Mouse (Mus musculus) stomach, embryonic 16.5 days (tissue): ENCODE measurements around the gene Crat. TPM values are rescaled to one million over a fixed set of nuclear protein-coding genes. Genes with fewer than 3 reads are reported as not detected.

Experiments
- ATAC-seq: fragments of 200-750 bp; cut with Nextera tagmentation; 2 replicates; pipeline ENCODE4 v1.8.0; 2017; ENCODE audit warnings: moderate number of reproducible peaks, moderate TSS enrichment; ENCODE audit not compliant: insufficient read depth, low FRiP score
- H3K27ac ChIP-seq: fragments of 300-500 bp; sonication (generic); 2 replicates; pipeline ENCODE4 v1.5.1; 2014; ENCODE audit warnings: low read length
- H3K27me3 ChIP-seq: fragments of 300-500 bp; sonication (generic); 2 replicates; pipeline ENCODE4 v1.6.1; 2014; ENCODE audit warnings: low read length, control low read depth, mixed read lengths; ENCODE audit not compliant: control insufficient read depth, insufficient read depth
- H3K36me3 ChIP-seq: fragments of 300-500 bp; sonication (generic); 2 replicates; pipeline ENCODE4 v1.6.1; 2014; ENCODE audit warnings: low read length; ENCODE audit not compliant: control insufficient read depth, insufficient read depth
- H3K4me1 ChIP-seq: fragments of 300-500 bp; sonication (generic); 2 replicates; pipeline ENCODE4 v1.6.1; 2014; ENCODE audit warnings: low read length, control low read depth, mixed read lengths; ENCODE audit not compliant: control insufficient read depth, insufficient read depth
- H3K4me2 ChIP-seq: fragments of 300-500 bp; sonication (generic); 2 replicates; pipeline ENCODE4 v1.6.1; 2014; ENCODE audit warnings: low read depth, low read length, mixed read lengths
- H3K4me3 ChIP-seq: fragments of 300-500 bp; sonication (generic); replicated peaks from 2 replicates; pipeline ENCODE4 v1.5.1; 2014; ENCODE audit warnings: mild to moderate bottlenecking, low read length
- H3K9ac ChIP-seq: fragments of 300-500 bp; sonication (generic); 2 replicates; pipeline ENCODE4 v1.6.1; 2014; ENCODE audit warnings: low read length
- H3K9me3 ChIP-seq: fragments of 300-500 bp; sonication (generic); replicated peaks from 2 replicates; pipeline ENCODE4 v1.6.1; 2016; ENCODE audit warnings: low read length, control low read depth; ENCODE audit not compliant: control insufficient read depth
- WGBS: fragments of 180-500 bp; shearing (Covaris S2); extraction: QIAGEN DNeasy Blood & Tissue Kit; methylation state at CpG from one replicate; pipeline ENCODE4 v1.1.7; 2014; 5-methylcytosine and 5-hydroxymethylcytosine counted together
- polyA plus RNA-seq: library from polyadenylated mRNA; unstranded; fragments of >200 nt; fragmentation: Nextera tagmentation; extraction: Ambion mirVana; gene quantifications from 2 replicates; pipeline ENCODE4 v1.2.1, GENCODE M21; 2015

The Crat gene
- polyA plus RNA-seq = 27.7 and 29.0 TPM in 2 replicates

GRCm38 (mm10) chr2:30415157-30415935, at the start of gene Crat:
Crat (minus strand) TSS chr2:30415813.
- peak; percentile 94 for ATAC-seq
- H3K9me3 ChIP-seq = no peaks in the 10 kb centered on the region
- H3K4me2 ChIP-seq = peak within 1 kb of the TSS; percentile 66
- no peaks in the 10 kb centered on the region for H3K36me3 ChIP-seq
- peak within 1 kb of the TSS; percentile 88 for H3K4me3 ChIP-seq
- no peaks in the 10 kb centered on the region for H3K27me3 ChIP-seq
- peaks cover 21% of the 10 kb centered on the region for H3K4me1 ChIP-seq
- under 1% methylated on average over 54 of the region's 58 CpGs for WGBS
- peak within 1 kb of the TSS; percentile 98 for H3K9ac ChIP-seq
- H3K27ac ChIP-seq = peak within 1 kb of the TSS; percentile 98

- no peaks in the 10 kb centered on the region; the same call in 1 of the 2 replicates for H3K27me3 ChIP-seq
- peak overlapping the region; percentile 37 for H3K4me3 ChIP-seq
- peaks cover 28% of the 10 kb centered on the region for H3K4me1 ChIP-seq
- H3K27ac ChIP-seq = peak overlapping the region; percentile 92
- no peak for ATAC-seq
- H3K4me2 ChIP-seq = peak overlapping the region; percentile 44
- no peaks in the 10 kb centered on the region for H3K9me3 ChIP-seq
- H3K36me3 ChIP-seq = no peaks in the 10 kb centered on the region
- H3K9ac ChIP-seq = peak overlapping the region; percentile 37
- WGBS = 50% methylated on average over 5 of the region's 5 CpGs
Observed at GRCm38 (mm10) chr2:30464411-30464810, 48.8 kb upstream of the Crat start.

- H3K4me3 ChIP-seq = peak overlapping the region; percentile 37
- WGBS = 2% methylated on average over 9 of the region's 9 CpGs
- peak overlapping the region; percentile 92 for H3K27ac ChIP-seq
- H3K27me3 ChIP-seq = no peaks in the 10 kb centered on the region; the same call in 1 of the 2 replicates
- H3K4me2 ChIP-seq = peak overlapping the region; percentile 44
- peak overlapping the region; percentile 37 for H3K9ac ChIP-seq
- H3K36me3 ChIP-seq = no peaks in the 10 kb centered on the region
- peak; percentile 93 for ATAC-seq
- no peaks in the 10 kb centered on the region for H3K9me3 ChIP-seq
- peaks cover 25% of the 10 kb centered on the region for H3K4me1 ChIP-seq
Observed at GRCm38 (mm10) chr2:30463904-30464330, 48.3 kb upstream of the Crat start.

- Histone ChIP-seq H3K4me1 (peaks cover 24% of the 10 kb centered on the region), H3K9me3 (no peaks in the 10 kb centered on the region), H3K27me3 (no peaks in the 10 kb centered on the region; the same call in 1 of the 2 replicates), H3K27ac (peak overlapping the region; percentile 92), H3K36me3 (no peaks in the 10 kb centered on the region), H3K4me3 (peak overlapping the region; percentile 37), H3K9ac (peak overlapping the region; percentile 37), H3K4me2 (peak overlapping the region; percentile 44)
- ATAC-seq = peak; percentile 83
- WGBS = 17% methylated on average over 5 of the region's 5 CpGs
Observed at GRCm38 (mm10) chr2:30463341-30463761, 47.7 kb upstream of the Crat start.

GRCm38 (mm10) chr2:30459241-30459640, 43.6 kb upstream of the Crat start:
- H3K4me3 ChIP-seq = no peak overlapping the region
- no peak overlapping the region for H3K27ac ChIP-seq
- H3K36me3 ChIP-seq = peaks cover 1% of the 10 kb centered on the region; the same call in 1 of the 2 replicates
- no peaks in the 10 kb centered on the region for H3K9me3 ChIP-seq
- no peak for ATAC-seq
- peaks cover 14% of the 10 kb centered on the region for H3K4me1 ChIP-seq
- no peaks in the 10 kb centered on the region for H3K27me3 ChIP-seq
- 85% methylated on average over 6 of the region's 6 CpGs for WGBS
- H3K4me2 ChIP-seq = no peak overlapping the region
- H3K9ac ChIP-seq = no peak overlapping the region

- Histone ChIP-seq H3K27me3 (no peaks in the 10 kb centered on the region), H3K4me1 (peaks cover 10% of the 10 kb centered on the region), H3K9ac (no peak overlapping the region), H3K9me3 (no peaks in the 10 kb centered on the region), H3K4me2 (no peak overlapping the region), H3K36me3 (peaks cover 7% of the 10 kb centered on the region; the same call in 1 of the 2 replicates), H3K4me3 (no peak overlapping the region), H3K27ac (no peak overlapping the region)
- ATAC-seq = no peak
- 71% methylated on average over 6 of the region's 6 CpGs for whole genome bisulfite sequencing
Observed at GRCm38 (mm10) chr2:30458349-30458748, 42.7 kb upstream of the Crat start.

- Histone ChIP-seq H3K9ac (no peak overlapping the region), H3K4me2 (no peak overlapping the region), H3K27ac (peak overlapping the region; percentile 47; the same call in 1 of the 2 replicates), H3K4me3 (no peak overlapping the region), H3K27me3 (no peaks in the 10 kb centered on the region), H3K4me1 (peaks cover 3% of the 10 kb centered on the region; the same call in 1 of the 2 replicates), H3K36me3 (peaks cover 7% of the 10 kb centered on the region; the same call in 1 of the 2 replicates), H3K9me3 (no peaks in the 10 kb centered on the region)
- no peak for ATAC-seq
- 65% methylated on average over 13 of the region's 13 CpGs for WGBS
Observed at GRCm38 (mm10) chr2:30456104-30456980, 40.7 kb upstream of the Crat start.

- no peak overlapping the region for H3K4me3 ChIP-seq
- H3K27me3 ChIP-seq = no peaks in the 10 kb centered on the region
- no peak overlapping the region for H3K27ac ChIP-seq
- no peak overlapping the region for H3K9ac ChIP-seq
- ATAC-seq = no peak
- H3K4me2 ChIP-seq = no peak overlapping the region
- H3K9me3 ChIP-seq = peaks cover 6% of the 10 kb centered on the region; the same call in 1 of the 2 replicates
- peaks cover 3% of the 10 kb centered on the region; the same call in 1 of the 2 replicates for H3K4me1 ChIP-seq
- peaks cover 17% of the 10 kb centered on the region for H3K36me3 ChIP-seq
- 82% methylated on average over 5 of the region's 5 CpGs for WGBS
Observed at GRCm38 (mm10) chr2:30454587-30454986, 39.0 kb upstream of the Crat start.
